Mouse (Mus musculus) cerebellum, adult 2 months (tissue): Measurements from ENCODE around the gene 4921524J17Rik.

Experiments
- CTCF ChIP-seq: fragments of 200-500 bp; IDR thresholded peaks from 2 replicates; pipeline ENCODE4 v1.5.1; 2011; ENCODE audit warnings: low read depth, mild to moderate bottlenecking, control low read depth, low read length, moderate library complexity, borderline replicate concordance; ENCODE audit not compliant: insufficient read depth
- POLR2A ChIP-seq: fragments of 200-500 bp; IDR thresholded peaks from 2 replicates; pipeline ENCODE4 v1.6.1; 2011; ENCODE audit warnings: low read length, control low read depth, borderline replicate concordance; ENCODE audit not compliant: insufficient read depth

- TF ChIP-seq CTCF (no peak), POLR2A (no peak)
Observed at GRCm38 (mm10) chr8:85464316-85464715, 31.7 kb upstream of the 4921524J17Rik start.
